Mouse (Mus musculus) central nervous system, embryonic 14 days (tissue): ENCODE results near the gene Lbr. TPM values are rescaled to one million over a fixed set of nuclear protein-coding genes. Genes with fewer than 3 reads are reported as not detected.

Experiments used
- polyA plus RNA-seq: library from polyadenylated mRNA; depleted of rRNA; stranded (reverse); fragments of >200 nt; gene quantifications from 2 replicates; pipeline ENCODE4 v1.2.3, GENCODE M21; 2012; rRNA removed

Lbr gene
- 26.7 and 29.7 TPM in 2 replicates for polyA plus RNA-seq

GRCm38 (mm10) chr1:181842781-181843180, at the start of gene Lbr:
TSS of gene Lbr (minus strand) at chr1:181843046.

Other genes with a start within 250 kb of the Lbr start
- gene Enah, start 176.9 kb upstream of the Lbr start, polyA plus RNA-seq = 99.7 and 108 TPM in 2 replicates